Mouse (Mus musculus) embryo, embryonic 11.5 days (tissue): ENCODE measurements around the gene Acadsb.
A peak's percentile ranks its signal among the peaks of the same experiment; 100 is the strongest.
"Not testable (repeated sequence)": the region's sequence is repeated elsewhere in the genome, so short reads cannot be mapped to it uniquely, and the experiment has no call there.

ENCODE experiments used
- DNase-seq: peaks from one replicate; pipeline ENCODE4 v3.0.0-alpha.2; 2012; ENCODE audit warnings: low read depth, low spot score

Acadsb gene

GRCm38 (mm10) chr7:131410416-131411058 is at the start of gene Acadsb, which contains the start of gene Ikzf5:
Acadsb (plus strand) TSS chr7:131410601.
Ikzf5 (minus strand) TSS chr7:131410521.
- peak; percentile 98 for DNase-seq

- DNase-seq, result no peak
Observed at GRCm38 (mm10) chr7:131362269-131362614, 48.2 kb upstream of the Acadsb start.

- peak; percentile 98 for DNase-seq
Observed at GRCm38 (mm10) chr7:131362615-131363300, 47.6 kb upstream of the Acadsb start, which contains the start of gene 2310057M21Rik. 2310057M21Rik (minus strand) TSS chr7:131362759.

GRCm38 (mm10) chr7:131364131-131364530 is 46.3 kb upstream of the Acadsb start:
- no peak for DNase-seq

- DNase-seq, result peak; percentile 91
Observed at GRCm38 (mm10) chr7:131370648-131371469, 39.5 kb upstream of the Acadsb start, which contains the start of gene Pstk. Pstk (plus strand) TSS chr7:131371141.

GRCm38 (mm10) chr7:131371470-131371860 is 38.9 kb upstream of the Acadsb start:
- DNase-seq, result no peak

- DNase-seq, result no peak
Observed at GRCm38 (mm10) chr7:131371880-131372651, 38.3 kb upstream of the Acadsb start.

GRCm38 (mm10) chr7:131391761-131392160 is 18.6 kb upstream of the Acadsb start:
- not testable (repeated sequence) for DNase-seq

- DNase-seq, result no peak
Observed at GRCm38 (mm10) chr7:131409321-131409987, 947 bp upstream of the Acadsb start.

GRCm38 (mm10) chr7:131409988-131410385 is 414 bp upstream of the Acadsb start:
- DNase-seq, result no peak

GRCm38 (mm10) chr7:131411221-131411940 is 980 bp downstream of the Acadsb start:
- DNase-seq, result no peak

GRCm38 (mm10) chr7:131411941-131412270 is 1.5 kb downstream of the Acadsb start:
- no peak for DNase-seq

- DNase-seq, result not testable (repeated sequence)
Observed at GRCm38 (mm10) chr7:131416742-131417141, 6.3 kb downstream of the Acadsb start.

GRCm38 (mm10) chr7:131417605-131418004 is 7.2 kb downstream of the Acadsb start:
- DNase-seq, result no peak

- DNase-seq, result no peak
Observed at GRCm38 (mm10) chr7:131424912-131425311, 14.5 kb downstream of the Acadsb start.

GRCm38 (mm10) chr7:131427331-131427730 is 16.9 kb downstream of the Acadsb start:
- no peak for DNase-seq

- DNase-seq, result peak; percentile 35
Observed at GRCm38 (mm10) chr7:131432244-131432643, 21.8 kb downstream of the Acadsb start.

GRCm38 (mm10) chr7:131434276-131434675 is 23.9 kb downstream of the Acadsb start:
- DNase-seq, result no peak

GRCm38 (mm10) chr7:131437051-131437450 is 26.6 kb downstream of the Acadsb start:
- DNase-seq, result no peak

- DNase-seq, result no peak
Observed at GRCm38 (mm10) chr7:131456714-131457113, 46.3 kb downstream of the Acadsb start.
